Mouse (Mus musculus) lung, embryonic 16.5 days (tissue): ENCODE measurements at regions not wholly inside any gene's neighbourhood (a gene's known extent, or its start where the extent isn't known, plus 50 kb on each side); places are given as distances from the start of the nearest gene placed in this dataset. TPM values are rescaled to one million over a fixed set of nuclear protein-coding genes. Genes with fewer than 3 reads are reported as not detected.

Experiments
- microRNA-seq: library from miRNA; unstranded; fragments of <30 nt; microRNA quantifications from one replicate; pipeline ENCODE4, GENCODE M21; 2016

Small RNA genes lying in the stretch of these regions (microRNA-seq; reads per million reads assigned to microRNA genes)
- gene Gm23364, result not detected
